Mouse (Mus musculus): ENCODE data around the gene Mlxipl. TPM values are rescaled to one million over a fixed set of nuclear protein-coding genes. Genes with fewer than 3 reads are reported as not detected.

Gene Mlxipl
- polyA plus RNA-seq, 1 experiment from 2014 or later = 2.2 TPM

DNA sequence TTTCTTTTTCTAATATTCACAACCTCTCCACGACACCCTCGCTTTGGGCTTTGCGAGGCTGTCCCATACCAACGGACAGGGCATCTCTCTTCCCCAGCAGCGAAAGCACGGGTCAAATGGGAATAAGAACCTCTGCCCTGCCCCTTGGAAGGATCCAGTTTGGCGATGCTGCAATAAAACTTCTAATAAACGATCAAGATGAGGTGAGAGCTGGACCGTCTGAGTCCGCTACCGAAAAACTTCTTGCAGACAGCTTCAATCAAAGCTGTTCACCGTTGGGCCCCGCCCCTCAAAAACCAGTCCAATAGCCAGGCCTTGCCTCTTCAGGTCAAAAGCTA is 59.0 kb downstream of the Mlxipl start:
- WGBS = under 1% methylated on average over 13 of the region's 13 CpGs
- Histone ChIP-seq H3K4me1 (ENCODE audit: control insufficient read depth, insufficient read depth, low read length) (peaks cover 15% of the 10 kb centered on the region), H3K27ac (ENCODE audit: low read length) (peak overlapping the region; percentile 97), H3K27me3 (ENCODE audit: control insufficient read depth, insufficient read depth, low read length) (no peaks in the 10 kb centered on the region), H3K36me3 (ENCODE audit: control insufficient read depth, insufficient read depth) (no peaks in the 10 kb centered on the region), H3K4me3 (ENCODE audit: low read length) (peak overlapping the region; percentile 96), H3K9me3 (replicated peaks; ENCODE audit: control insufficient read depth, low read length) (no peaks in the 10 kb centered on the region), H3K4me2 (ENCODE audit: low read depth, low read length) (peak overlapping the region; percentile 76), H3K9ac (ENCODE audit: low read length) (peak overlapping the region; percentile 70)
- no peak for ATAC-seq (replicated peaks; ENCODE audit: extremely low read depth, insufficient read depth, low FRiP score)

DNA sequence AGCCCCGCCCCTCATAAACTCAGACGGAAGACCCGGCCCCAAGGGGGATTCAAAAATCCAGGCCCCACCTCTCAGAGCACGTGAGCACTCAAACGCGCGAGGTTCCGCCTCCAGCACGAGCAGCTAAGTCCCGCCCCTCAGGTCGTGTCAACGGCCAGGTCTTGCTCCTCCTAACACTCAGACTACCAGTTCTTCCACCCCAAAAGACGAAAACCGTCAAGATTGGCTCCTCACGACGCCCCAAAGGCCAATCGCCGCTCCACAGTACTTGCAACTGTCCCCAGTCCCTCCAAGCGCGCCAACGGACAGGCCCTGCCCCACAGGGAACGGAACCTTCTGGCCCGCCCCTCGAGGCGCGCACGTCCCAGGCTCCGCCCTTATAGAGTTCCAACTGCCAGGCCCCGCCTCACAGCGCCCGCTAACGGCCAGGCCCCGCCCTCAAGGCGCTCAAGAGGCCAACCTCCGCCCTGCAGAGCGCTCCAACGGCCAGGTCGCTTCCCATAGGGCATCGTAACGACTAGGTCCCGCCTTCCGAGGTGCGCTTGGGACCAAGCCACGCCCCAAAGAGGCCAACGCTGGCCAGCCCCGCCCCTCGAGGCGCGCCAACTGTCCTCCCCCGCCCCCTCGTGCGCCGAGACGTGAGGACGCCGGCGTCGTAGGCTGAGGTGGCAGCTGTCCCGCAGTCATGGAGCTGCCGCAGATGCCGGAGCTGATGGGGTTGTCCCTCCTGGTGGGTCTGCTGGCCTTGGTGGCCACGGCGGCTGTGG is 59.5 kb downstream of the Mlxipl start, which contains the start of gene Tbl2:
Gene Tbl2, plus strand, starts transcription at position 605 of the 767 bp plus-strand sequence.
- peak; percentile 98 for ATAC-seq (replicated peaks; ENCODE audit: extremely low read depth, insufficient read depth, low FRiP score)
- Histone ChIP-seq H3K36me3 (ENCODE audit: control insufficient read depth, insufficient read depth) (peaks cover 4% of the 10 kb centered on the region), H3K4me3 (ENCODE audit: low read length) (peak within 1 kb of the TSS; percentile 96), H3K9me3 (replicated peaks; ENCODE audit: control insufficient read depth, low read length) (no peaks in the 10 kb centered on the region), H3K9ac (ENCODE audit: low read length) (peak within 1 kb of the TSS; percentile 92), H3K27me3 (ENCODE audit: control insufficient read depth, insufficient read depth, low read length) (no peaks in the 10 kb centered on the region), H3K4me1 (ENCODE audit: control insufficient read depth, insufficient read depth, low read length) (peaks cover 15% of the 10 kb centered on the region), H3K4me2 (ENCODE audit: low read depth, low read length) (peak within 1 kb of the TSS; percentile 80), H3K27ac (ENCODE audit: low read length) (peak within 1 kb of the TSS; percentile 97)
- WGBS = under 1% methylated on average over 63 of the region's 63 CpGs

DNA sequence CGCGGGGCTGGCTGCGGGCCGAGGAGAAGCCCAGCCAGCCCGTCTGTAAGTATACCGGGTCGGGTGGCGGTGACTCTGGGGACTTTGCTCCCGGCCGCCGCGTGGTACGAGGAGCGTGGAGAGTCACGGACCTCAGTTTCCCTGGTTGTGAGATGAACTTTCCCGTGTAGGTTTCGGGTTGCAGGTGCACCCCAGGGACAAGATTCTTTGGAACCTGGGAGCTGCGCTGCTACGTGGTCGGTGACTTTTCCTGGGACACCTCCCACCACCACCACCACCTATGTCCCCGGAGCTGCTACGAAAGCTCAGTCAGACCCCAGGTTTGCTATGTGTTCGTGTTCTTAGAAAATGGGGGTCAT is 60.1 kb downstream of the Mlxipl start:
- Histone ChIP-seq H3K4me3 (ENCODE audit: low read length) (peak overlapping the region; percentile 96), H3K36me3 (ENCODE audit: control insufficient read depth, insufficient read depth) (peaks cover 8% of the 10 kb centered on the region), H3K27ac (ENCODE audit: low read length) (peak overlapping the region; percentile 87), H3K27me3 (ENCODE audit: control insufficient read depth, insufficient read depth, low read length) (no peaks in the 10 kb centered on the region), H3K4me2 (ENCODE audit: low read depth, low read length) (peak overlapping the region; percentile 80), H3K9ac (ENCODE audit: low read length) (peak overlapping the region; percentile 92), H3K4me1 (ENCODE audit: control insufficient read depth, insufficient read depth, low read length) (peaks cover 15% of the 10 kb centered on the region), H3K9me3 (replicated peaks; ENCODE audit: control insufficient read depth, low read length) (no peaks in the 10 kb centered on the region)
- 0% methylated on average over 23 of the region's 23 CpGs for WGBS
- ATAC-seq (replicated peaks; ENCODE audit: extremely low read depth, insufficient read depth, low FRiP score) = no peak

DNA sequence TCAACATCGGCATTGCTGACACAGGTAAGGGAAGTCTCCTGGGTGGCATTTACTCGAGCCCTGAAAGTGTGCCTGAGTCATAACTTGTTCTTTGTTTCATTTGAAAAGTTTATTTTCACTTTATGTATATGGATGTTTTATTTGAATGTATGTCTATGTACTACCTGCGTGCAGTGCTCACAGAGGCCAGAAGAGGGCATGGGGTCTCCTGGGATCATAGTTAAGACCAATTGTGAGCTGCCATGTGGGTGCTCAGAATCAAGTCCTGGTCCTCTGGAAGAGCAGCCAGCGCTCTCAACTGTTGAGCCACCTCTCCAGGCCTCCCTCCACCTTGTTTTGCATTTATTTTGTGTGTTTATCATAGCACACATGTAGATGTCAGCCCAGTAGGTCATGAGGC is 66.8 kb downstream of the Mlxipl start:
- peaks cover 65% of the 10 kb centered on the region for H3K36me3 ChIP-seq (ENCODE audit: control insufficient read depth, insufficient read depth)
- no peak overlapping the region for H3K4me2 ChIP-seq (ENCODE audit: low read depth, low read length)
- WGBS = 99% methylated on average over 4 of the region's 4 CpGs
- H3K9me3 ChIP-seq (replicated peaks; ENCODE audit: control insufficient read depth, low read length) = no peaks in the 10 kb centered on the region
- H3K27me3 ChIP-seq (ENCODE audit: control insufficient read depth, insufficient read depth, low read length) = no peaks in the 10 kb centered on the region
- H3K27ac ChIP-seq (ENCODE audit: low read length) = no peak overlapping the region
- H3K9ac ChIP-seq (ENCODE audit: low read length) = no peak overlapping the region
- no peak overlapping the region for H3K4me3 ChIP-seq (ENCODE audit: low read length)
- peaks cover 2% of the 10 kb centered on the region; the same call in 1 of the 2 replicates for H3K4me1 ChIP-seq (ENCODE audit: control insufficient read depth, insufficient read depth, low read length)
- no peak for ATAC-seq (replicated peaks; ENCODE audit: extremely low read depth, insufficient read depth, low FRiP score)

DNA sequence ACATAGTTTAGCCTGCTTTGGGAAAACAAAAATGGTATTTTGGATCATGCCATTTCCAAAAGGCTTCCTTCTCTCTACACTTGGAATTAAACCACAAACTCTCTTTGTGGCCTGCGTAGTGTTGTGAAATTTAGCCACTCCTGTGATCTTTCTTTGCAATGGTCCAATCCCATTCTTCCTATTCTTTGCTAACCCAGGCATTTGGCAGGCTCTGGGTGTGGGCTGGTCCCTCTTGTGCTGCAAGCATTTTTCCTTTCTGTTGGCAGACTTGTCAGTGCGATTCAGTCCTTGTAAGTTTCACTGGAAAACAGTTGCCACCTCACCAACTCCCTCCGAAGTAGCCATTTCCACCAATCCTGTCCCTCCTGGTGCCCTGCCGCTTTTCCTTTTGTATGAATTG is 71.5 kb downstream of the Mlxipl start:
- H3K4me1 ChIP-seq (ENCODE audit: control insufficient read depth, insufficient read depth, low read length) = no peaks in the 10 kb centered on the region
- no peak for ATAC-seq (replicated peaks; ENCODE audit: extremely low read depth, insufficient read depth, low FRiP score)
- no peaks in the 10 kb centered on the region for H3K27me3 ChIP-seq (ENCODE audit: control insufficient read depth, insufficient read depth, low read length)
- no peak overlapping the region for H3K4me2 ChIP-seq (ENCODE audit: low read depth, low read length)
- H3K9ac ChIP-seq (ENCODE audit: low read length) = no peak overlapping the region
- no peak overlapping the region for H3K4me3 ChIP-seq (ENCODE audit: low read length)
- no peaks in the 10 kb centered on the region for H3K9me3 ChIP-seq (replicated peaks; ENCODE audit: control insufficient read depth, low read length)
- H3K36me3 ChIP-seq (ENCODE audit: control insufficient read depth, insufficient read depth) = peaks cover 50% of the 10 kb centered on the region
- whole genome bisulfite sequencing = 90% methylated on average over 4 of the region's 4 CpGs
- no peak overlapping the region for H3K27ac ChIP-seq (ENCODE audit: low read length)

DNA sequence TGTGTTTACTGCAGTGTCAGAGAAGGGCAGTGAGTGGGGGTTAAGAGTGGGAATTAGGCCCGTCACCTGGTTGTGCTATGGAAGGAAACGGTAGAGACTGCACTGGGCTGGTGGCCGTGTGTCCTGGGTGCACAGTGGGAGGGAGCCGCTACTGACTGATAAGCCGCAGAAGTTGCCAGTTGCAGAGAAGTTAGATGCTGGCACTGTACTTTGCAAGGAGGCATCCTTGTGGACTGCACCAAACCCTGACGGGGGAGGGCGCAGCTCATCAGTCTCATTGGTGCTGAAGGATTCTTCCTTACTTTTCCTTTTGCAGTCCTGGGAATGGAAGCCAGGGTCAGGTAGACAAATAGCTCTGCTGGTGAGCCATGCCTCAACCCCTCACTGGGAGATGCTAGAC is 72.0 kb downstream of the Mlxipl start:
- H3K9me3 ChIP-seq (replicated peaks; ENCODE audit: control insufficient read depth, low read length) = no peaks in the 10 kb centered on the region
- no peak overlapping the region for H3K27ac ChIP-seq (ENCODE audit: low read length)
- H3K4me1 ChIP-seq (ENCODE audit: control insufficient read depth, insufficient read depth, low read length) = no peaks in the 10 kb centered on the region
- H3K36me3 ChIP-seq (ENCODE audit: control insufficient read depth, insufficient read depth) = peaks cover 46% of the 10 kb centered on the region
- 79% methylated on average over 7 of the region's 7 CpGs for WGBS
- H3K4me2 ChIP-seq (ENCODE audit: low read depth, low read length) = no peak overlapping the region
- H3K9ac ChIP-seq (ENCODE audit: low read length) = no peak overlapping the region
- ATAC-seq (replicated peaks; ENCODE audit: extremely low read depth, insufficient read depth, low FRiP score) = no peak
- no peak overlapping the region for H3K4me3 ChIP-seq (ENCODE audit: low read length)
- no peaks in the 10 kb centered on the region for H3K27me3 ChIP-seq (ENCODE audit: control insufficient read depth, insufficient read depth, low read length)

DNA sequence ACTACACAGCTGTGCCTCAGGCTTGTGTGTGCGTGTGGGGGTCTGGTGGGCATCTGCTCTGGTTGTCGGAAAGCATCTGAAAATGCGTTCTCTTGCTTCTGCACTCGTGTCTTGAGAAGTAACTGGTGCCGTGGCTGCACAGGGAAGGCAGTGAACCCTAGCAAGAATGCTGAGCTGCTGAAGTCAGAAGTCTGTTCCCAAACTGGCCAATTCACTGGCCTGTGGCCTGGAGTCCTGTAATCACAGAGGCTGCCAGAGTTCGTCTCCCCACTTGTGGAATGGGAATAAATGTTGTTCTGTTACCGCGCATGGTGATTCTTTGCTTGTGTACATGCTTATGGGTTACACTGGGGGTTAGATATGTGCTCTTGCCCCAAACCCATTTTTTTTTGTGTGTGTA is 72.7 kb downstream of the Mlxipl start:
- no peaks in the 10 kb centered on the region for H3K9me3 ChIP-seq (replicated peaks; ENCODE audit: control insufficient read depth, low read length)
- 95% methylated on average over 8 of the region's 8 CpGs for WGBS

DNA sequence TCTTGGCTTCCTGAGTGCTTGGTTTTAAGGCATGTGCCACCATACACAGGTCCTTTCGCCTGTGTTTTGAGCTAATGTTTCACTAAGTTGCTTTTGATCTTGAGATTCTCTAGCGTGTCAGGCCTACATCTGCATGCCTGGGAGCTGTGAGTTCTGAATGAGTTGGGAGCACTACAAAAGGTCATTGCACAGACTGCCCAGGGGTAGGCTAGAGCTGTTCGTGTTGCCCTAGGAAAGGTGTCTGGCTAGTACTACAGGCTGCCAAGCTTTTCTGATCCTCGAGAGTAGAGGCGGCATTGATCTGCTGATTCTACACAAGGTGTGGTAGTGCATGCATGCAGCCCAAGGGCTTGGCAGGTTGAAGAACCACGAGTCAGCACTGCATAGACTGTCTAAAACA is 73.1 kb downstream of the Mlxipl start:
- no peak for ATAC-seq (replicated peaks; ENCODE audit: extremely low read depth, insufficient read depth, low FRiP score)
- Histone ChIP-seq H3K27me3 (ENCODE audit: control insufficient read depth, insufficient read depth, low read length) (no peaks in the 10 kb centered on the region), H3K4me1 (ENCODE audit: control insufficient read depth, insufficient read depth, low read length) (peaks cover 1% of the 10 kb centered on the region; the same call in 1 of the 2 replicates), H3K9ac (ENCODE audit: low read length) (no peak overlapping the region), H3K36me3 (ENCODE audit: control insufficient read depth, insufficient read depth) (peaks cover 39% of the 10 kb centered on the region), H3K9me3 (replicated peaks; ENCODE audit: control insufficient read depth, low read length) (no peaks in the 10 kb centered on the region), H3K27ac (ENCODE audit: low read length) (no peak overlapping the region), H3K4me3 (ENCODE audit: low read length) (no peak overlapping the region), H3K4me2 (ENCODE audit: low read depth, low read length) (no peak overlapping the region)
- WGBS = 87% methylated on average over 6 of the region's 6 CpGs

More for the DNA sequence above, 72.7 kb downstream of the Mlxipl start:
- H3K4me2 ChIP-seq (ENCODE audit: low read depth, low read length) = no peak overlapping the region
- no peaks in the 10 kb centered on the region for H3K4me1 ChIP-seq (ENCODE audit: control insufficient read depth, insufficient read depth, low read length)
- H3K27me3 ChIP-seq (ENCODE audit: control insufficient read depth, insufficient read depth, low read length) = no peaks in the 10 kb centered on the region
- H3K9ac ChIP-seq (ENCODE audit: low read length) = no peak overlapping the region
- H3K36me3 ChIP-seq (ENCODE audit: control insufficient read depth, insufficient read depth) = peaks cover 42% of the 10 kb centered on the region
- H3K27ac ChIP-seq (ENCODE audit: low read length) = no peak overlapping the region
- no peak overlapping the region for H3K4me3 ChIP-seq (ENCODE audit: low read length)
- no peak for ATAC-seq (replicated peaks; ENCODE audit: extremely low read depth, insufficient read depth, low FRiP score)

DNA sequence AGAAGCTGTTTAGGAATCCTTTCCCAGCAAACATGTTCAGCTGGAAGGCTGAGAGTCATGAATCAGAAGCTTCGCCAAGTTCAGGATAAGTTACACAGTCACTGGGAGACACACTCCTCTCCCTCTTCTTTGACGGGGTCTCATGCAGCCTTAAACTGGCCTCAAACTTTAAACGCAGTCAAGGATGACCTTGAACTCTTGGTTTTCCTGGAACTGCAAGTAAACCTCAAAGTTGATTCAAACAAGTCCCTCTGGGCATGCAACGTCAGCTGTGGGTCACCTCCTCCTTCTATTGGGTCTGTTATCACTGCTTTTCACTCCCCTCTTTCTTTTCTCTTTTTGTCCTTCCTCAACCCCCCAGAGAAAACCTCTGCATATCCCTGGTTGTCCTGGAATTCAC is 77.2 kb downstream of the Mlxipl start:
- Histone ChIP-seq H3K27me3 (ENCODE audit: control insufficient read depth, insufficient read depth, low read length) (no peaks in the 10 kb centered on the region), H3K4me2 (ENCODE audit: low read depth, low read length) (no peak overlapping the region), H3K4me3 (ENCODE audit: low read length) (no peak overlapping the region), H3K27ac (ENCODE audit: low read length) (no peak overlapping the region), H3K9ac (ENCODE audit: low read length) (no peak overlapping the region), H3K4me1 (ENCODE audit: control insufficient read depth, insufficient read depth, low read length) (peaks cover 13% of the 10 kb centered on the region), H3K9me3 (replicated peaks; ENCODE audit: control insufficient read depth, low read length) (no peaks in the 10 kb centered on the region), H3K36me3 (ENCODE audit: control insufficient read depth, insufficient read depth) (peaks cover 9% of the 10 kb centered on the region)
- 79% methylated on average over 4 of the region's 4 CpGs for WGBS
- no peak for ATAC-seq (replicated peaks; ENCODE audit: extremely low read depth, insufficient read depth, low FRiP score)
